Mouse (Mus musculus): ENCODE results near the gene Ctnna3. TPM values are rescaled to one million over a fixed set of nuclear protein-coding genes. Genes with fewer than 3 reads are reported as not detected.
A peak's percentile ranks its signal among the peaks of the same experiment; 100 is the strongest.

The Ctnna3 gene
- polyA plus RNA-seq, 2 experiments, result 0.78 to 0.89 TPM

GRCm38 (mm10) chr10:64661190-64661589, 1231.3 kb downstream of the Ctnna3 start:
- ATAC-seq (ENCODE audit: low FRiP score, low read depth) (no peak), DNase-seq (ENCODE audit: low spot score) (no peak)
- Histone ChIP-seq H3K4me1 (ENCODE audit: control insufficient read depth, insufficient read depth, low read length) (no peaks in the 10 kb centered on the region), H3K4me2 (replicated peaks; ENCODE audit: low read depth, low read length, severe bottlenecking) (no peak overlapping the region), H3K9me3 (ENCODE audit: control insufficient read depth, low read length) (no peaks in the 10 kb centered on the region), H3K9ac (ENCODE audit: low read depth, low read length, severe bottlenecking) (no peak overlapping the region), H3K4me3 (replicated peaks; ENCODE audit: low read length) (no peak overlapping the region), H3K27me3 (ENCODE audit: control insufficient read depth, insufficient read depth, low read length) (no peaks in the 10 kb centered on the region), H3K27ac (replicated peaks; ENCODE audit: low read depth, low read length) (no peak overlapping the region), H3K36me3 (ENCODE audit: control insufficient read depth, insufficient read depth, low read length) (no peaks in the 10 kb centered on the region)
- WGBS, result 81% methylated on average over 4 of the region's 4 CpGs
- no peak for TF ChIP-seq POLR2A (IDR thresholded peaks at IDR 0.05; ENCODE audit: borderline replicate concordance, extremely low read depth, insufficient read depth, insufficient read length)

- Histone ChIP-seq H3K9me3 (ENCODE audit: control insufficient read depth, low read length) (no peaks in the 10 kb centered on the region), H3K36me3 (ENCODE audit: control insufficient read depth, insufficient read depth, low read length) (no peaks in the 10 kb centered on the region), H3K4me2 (replicated peaks; ENCODE audit: low read depth, low read length, severe bottlenecking) (no peak overlapping the region), H3K27ac (replicated peaks; ENCODE audit: low read depth, low read length) (no peak overlapping the region), H3K4me3 (replicated peaks; ENCODE audit: low read length) (no peak overlapping the region), H3K27me3 (ENCODE audit: control insufficient read depth, insufficient read depth, low read length) (no peaks in the 10 kb centered on the region), H3K9ac (ENCODE audit: low read depth, low read length, severe bottlenecking) (no peak overlapping the region), H3K4me1 (ENCODE audit: control insufficient read depth, insufficient read depth, low read length) (no peaks in the 10 kb centered on the region)
- DNase-seq (ENCODE audit: low spot score), result no peak
- no peak for ATAC-seq (ENCODE audit: low FRiP score, low read depth)
- 71% methylated on average over 2 of the region's 2 CpGs for WGBS
- no peak for TF ChIP-seq POLR2A (IDR thresholded peaks at IDR 0.05; ENCODE audit: borderline replicate concordance, extremely low read depth, insufficient read depth, insufficient read length)
Observed at GRCm38 (mm10) chr10:64671469-64671868, 1241.6 kb downstream of the Ctnna3 start.

GRCm38 (mm10) chr10:64675796-64676195, 1245.9 kb downstream of the Ctnna3 start:
- no peak for DNase-seq (ENCODE audit: low spot score)
- ATAC-seq (ENCODE audit: low FRiP score, low read depth), result no peak
- H3K36me3 ChIP-seq (ENCODE audit: control insufficient read depth, insufficient read depth, low read length), result no peaks in the 10 kb centered on the region
- H3K9ac ChIP-seq (ENCODE audit: low read depth, low read length, severe bottlenecking), result no peak overlapping the region
- H3K4me1 ChIP-seq (ENCODE audit: control insufficient read depth, insufficient read depth, low read length), result no peaks in the 10 kb centered on the region
- no peak overlapping the region for H3K4me2 ChIP-seq (replicated peaks; ENCODE audit: low read depth, low read length, severe bottlenecking)
- TF ChIP-seq POLR2A (IDR thresholded peaks at IDR 0.05; ENCODE audit: borderline replicate concordance, extremely low read depth, insufficient read depth, insufficient read length), result no peak
- no peak overlapping the region for H3K4me3 ChIP-seq (replicated peaks; ENCODE audit: low read length)
- no peak overlapping the region for H3K27ac ChIP-seq (replicated peaks; ENCODE audit: low read depth, low read length)
- 96% methylated on average over 3 of the region's 3 CpGs for WGBS
- H3K27me3 ChIP-seq (ENCODE audit: control insufficient read depth, insufficient read depth, low read length), result no peaks in the 10 kb centered on the region
- H3K9me3 ChIP-seq (ENCODE audit: control insufficient read depth, low read length), result no peaks in the 10 kb centered on the region

- WGBS, result 75% methylated on average over 2 of the region's 2 CpGs
- ATAC-seq (ENCODE audit: low FRiP score, low read depth), result no peak
Observed at GRCm38 (mm10) chr10:64710017-64710416, 1280.1 kb downstream of the Ctnna3 start.

GRCm38 (mm10) chr10:64718036-64718435, 1288.1 kb downstream of the Ctnna3 start:
- Histone ChIP-seq H3K27ac (replicated peaks; ENCODE audit: low read depth, low read length) (no peak overlapping the region), H3K4me2 (replicated peaks; ENCODE audit: low read depth, low read length, severe bottlenecking) (no peak overlapping the region), H3K4me1 (ENCODE audit: control insufficient read depth, insufficient read depth, low read length) (no peaks in the 10 kb centered on the region), H3K4me3 (replicated peaks; ENCODE audit: low read length) (no peak overlapping the region), H3K36me3 (ENCODE audit: control insufficient read depth, insufficient read depth, low read length) (no peaks in the 10 kb centered on the region), H3K9me3 (ENCODE audit: control insufficient read depth, low read length) (no peaks in the 10 kb centered on the region), H3K27me3 (ENCODE audit: control insufficient read depth, insufficient read depth, low read length) (no peaks in the 10 kb centered on the region), H3K9ac (ENCODE audit: low read depth, low read length, severe bottlenecking) (no peak overlapping the region)
- no peak for TF ChIP-seq POLR2A (IDR thresholded peaks at IDR 0.05; ENCODE audit: borderline replicate concordance, extremely low read depth, insufficient read depth, insufficient read length)
- WGBS, result 29% methylated on average over 9 of the region's 9 CpGs
- DNase-seq (ENCODE audit: low spot score), result peak; percentile 57
- ATAC-seq (ENCODE audit: low FRiP score, low read depth), result no peak

More at GRCm38 (mm10) chr10:64710017-64710416, 1280.1 kb downstream of the Ctnna3 start:
- Histone ChIP-seq H3K4me3 (replicated peaks; ENCODE audit: low read length) (no peak overlapping the region), H3K4me2 (replicated peaks; ENCODE audit: low read depth, low read length, severe bottlenecking) (no peak overlapping the region), H3K27ac (replicated peaks; ENCODE audit: low read depth, low read length) (no peak overlapping the region), H3K36me3 (ENCODE audit: control insufficient read depth, insufficient read depth, low read length) (no peaks in the 10 kb centered on the region), H3K27me3 (ENCODE audit: control insufficient read depth, insufficient read depth, low read length) (no peaks in the 10 kb centered on the region), H3K9ac (ENCODE audit: low read depth, low read length, severe bottlenecking) (no peak overlapping the region), H3K4me1 (ENCODE audit: control insufficient read depth, insufficient read depth, low read length) (no peaks in the 10 kb centered on the region), H3K9me3 (ENCODE audit: control insufficient read depth, low read length) (no peaks in the 10 kb centered on the region)
- no peak for DNase-seq (ENCODE audit: low spot score)
- TF ChIP-seq POLR2A (IDR thresholded peaks at IDR 0.05; ENCODE audit: borderline replicate concordance, extremely low read depth, insufficient read depth, insufficient read length), result no peak

- DNase-seq (ENCODE audit: low spot score), result no peak
- H3K4me1 ChIP-seq (ENCODE audit: control insufficient read depth, insufficient read depth, low read length), result no peaks in the 10 kb centered on the region
- H3K9me3 ChIP-seq (ENCODE audit: control insufficient read depth, low read length), result no peaks in the 10 kb centered on the region
- H3K4me2 ChIP-seq (replicated peaks; ENCODE audit: low read depth, low read length, severe bottlenecking), result no peak overlapping the region
- H3K36me3 ChIP-seq (ENCODE audit: control insufficient read depth, insufficient read depth, low read length), result no peaks in the 10 kb centered on the region
- 77% methylated on average over 2 of the region's 2 CpGs for WGBS
- ATAC-seq (ENCODE audit: low FRiP score, low read depth), result no peak
- no peaks in the 10 kb centered on the region for H3K27me3 ChIP-seq (ENCODE audit: control insufficient read depth, insufficient read depth, low read length)
- H3K9ac ChIP-seq (ENCODE audit: low read depth, low read length, severe bottlenecking), result no peak overlapping the region
- no peak overlapping the region for H3K27ac ChIP-seq (replicated peaks; ENCODE audit: low read depth, low read length)
- H3K4me3 ChIP-seq (replicated peaks; ENCODE audit: low read length), result no peak overlapping the region
- no peak for TF ChIP-seq POLR2A (IDR thresholded peaks at IDR 0.05; ENCODE audit: borderline replicate concordance, extremely low read depth, insufficient read depth, insufficient read length)
Observed at GRCm38 (mm10) chr10:64735692-64736091, 1305.8 kb downstream of the Ctnna3 start.
